In genomic region chr12:76837844-76838650, GRCm38 (mm10) we compare ENCODE assay signal across 8 mouse cellular contexts. TPM values are rescaled to one million over a fixed set of nuclear protein-coding genes. Genes with fewer than 3 reads are reported as not detected.
DNase-seq lines count a peak whose midpoint lies in the region; ATAC-seq lines count a peak whose summit lies in the region.

No protein-coding gene starts in this region.

- no peaks in the 10 kb centered on the region for H3K27me3 ChIP-seq in heart, embryonic 16.5 days (ENCODE audit: control insufficient read depth, insufficient read depth, low read length)
- H3K27me3 ChIP-seq in hindbrain, embryonic 13.5 days = peaks cover 11% of the 10 kb centered on the region; the same call in 1 of the 2 replicates
- peaks cover 10% of the 10 kb centered on the region; the same call in 1 of the 2 replicates for H3K27me3 ChIP-seq in midbrain, embryonic 13.5 days

- WGBS in heart, embryonic 16.5 days = 9% methylated on average over 21 of the region's 21 CpGs
- 13% methylated on average over 21 of the region's 21 CpGs for WGBS in hindbrain, embryonic 13.5 days
- WGBS in midbrain, embryonic 13.5 days = 15% methylated on average over 21 of the region's 21 CpGs

- peaks cover 7% of the 10 kb centered on the region for H3K4me1 ChIP-seq in heart, embryonic 16.5 days (ENCODE audit: control insufficient read depth, insufficient read depth, low read length)
- peaks cover 12% of the 10 kb centered on the region for H3K4me1 ChIP-seq in hindbrain, embryonic 13.5 days (replicated peaks)
- peaks cover 15% of the 10 kb centered on the region for H3K4me1 ChIP-seq in midbrain, embryonic 13.5 days (replicated peaks)

- peak overlapping the region; percentile 90 for H3K4me3 ChIP-seq in heart, embryonic 16.5 days (ENCODE audit: low read length)
- H3K4me3 ChIP-seq in hindbrain, embryonic 13.5 days = peak overlapping the region; percentile 62
- peak overlapping the region; percentile 77 for H3K4me3 ChIP-seq in midbrain, embryonic 13.5 days (replicated peaks)

- ATAC-seq in heart, embryonic 16.5 days (replicated peaks; ENCODE audit: extremely low read depth, insufficient read depth, low FRiP score) = no peak; the same call in 1 of the 2 replicates
- ATAC-seq in hindbrain, embryonic 13.5 days (ENCODE audit: low FRiP score) = no peak
- no peak for ATAC-seq in midbrain, embryonic 13.5 days

- H3K9ac ChIP-seq in heart, embryonic 16.5 days (ENCODE audit: low read length) = peak overlapping the region; percentile 89
- H3K9ac ChIP-seq in hindbrain, embryonic 13.5 days = peak overlapping the region; percentile 79
- peak overlapping the region; percentile 71 for H3K9ac ChIP-seq in midbrain, embryonic 13.5 days (replicated peaks)

- H3K27ac ChIP-seq in heart, embryonic 16.5 days (ENCODE audit: low read length) = peak overlapping the region; percentile 55; the same call in 1 of the 2 replicates
- peak overlapping the region; percentile 85 for H3K27ac ChIP-seq in hindbrain, embryonic 13.5 days
- peak overlapping the region; percentile 80 for H3K27ac ChIP-seq in midbrain, embryonic 13.5 days

- H3K36me3 ChIP-seq in heart, embryonic 16.5 days (ENCODE audit: control insufficient read depth, insufficient read depth) = no peaks in the 10 kb centered on the region
- peaks cover 2% of the 10 kb centered on the region; the same call in 1 of the 2 replicates for H3K36me3 ChIP-seq in hindbrain, embryonic 13.5 days
- peaks cover 3% of the 10 kb centered on the region; the same call in 1 of the 2 replicates for H3K36me3 ChIP-seq in midbrain, embryonic 13.5 days

- H3K9me3 ChIP-seq in heart, embryonic 16.5 days (replicated peaks; ENCODE audit: control insufficient read depth, low read length) = no peaks in the 10 kb centered on the region
- H3K9me3 ChIP-seq in hindbrain, embryonic 13.5 days = no peaks in the 10 kb centered on the region
- H3K9me3 ChIP-seq in midbrain, embryonic 13.5 days = no peaks in the 10 kb centered on the region

- no peak for DNase-seq in heart, postnatal 4 days
- peak; percentile 41 for DNase-seq in NIH3T3 (ENCODE audit: low read depth)
- no peak for DNase-seq in B cell, adult 2 months
- DNase-seq in right cerebral cortex, postnatal 36 days (ENCODE audit: low spot score in 2 of 2) = no peak
- no peak for DNase-seq in kidney, adult 8-10 months

- H3K4me2 ChIP-seq in heart, embryonic 16.5 days (ENCODE audit: low read depth, low read length) = peak overlapping the region; percentile 90
- H3K4me2 ChIP-seq in hindbrain, embryonic 13.5 days = peak overlapping the region; percentile 70
- peak overlapping the region; percentile 68 for H3K4me2 ChIP-seq in midbrain, embryonic 13.5 days (replicated peaks)

RNA-seq across cellular contexts. Expression of gene Rab15, which starts 15.3 kb away (rescaled TPM):
- 8.7 and 8.8 TPM in 2 replicates for polyA plus RNA-seq in heart, embryonic 16.5 days (2015; fragmentation: Nextera tagmentation; extraction: Ambion mirVana)
- 1 to 10 TPM; 2.6 to 3.6 TPM for total RNA-seq in heart, postnatal 4 days (2021)
- 29.0 and 30.9 TPM in 2 replicates for polyA plus RNA-seq in hindbrain, embryonic 13.5 days (2015; fragmentation: Nextera tagmentation; extraction: Ambion mirVana)
- 21.1 and 22.9 TPM in 2 replicates for polyA plus RNA-seq in midbrain, embryonic 13.5 days (2015; fragmentation: Nextera tagmentation; extraction: Ambion mirVana)

RNA-seq across cellular contexts. Expression of gene Gpx2, which starts 42.7 kb away (rescaled TPM):
- polyA plus RNA-seq in heart, embryonic 16.5 days (2015; fragmentation: Nextera tagmentation; extraction: Ambion mirVana) = 0.50 and 0.66 TPM in 2 replicates
- total RNA-seq in heart, postnatal 4 days (2021) = not detected
- polyA plus RNA-seq in hindbrain, embryonic 13.5 days (2015; fragmentation: Nextera tagmentation; extraction: Ambion mirVana) = 0.21 TPM in 1 of 2 replicates, not detected in the other
- not detected in 2 replicates for polyA plus RNA-seq in midbrain, embryonic 13.5 days (2015; fragmentation: Nextera tagmentation; extraction: Ambion mirVana)
